Mouse (Mus musculus): ENCODE results near the gene Tub. TPM values are rescaled to one million over a fixed set of nuclear protein-coding genes. Genes with fewer than 3 reads are reported as not detected.

The Tub gene
- polyA plus RNA-seq, 1 experiment = 0.19 TPM

DNA sequence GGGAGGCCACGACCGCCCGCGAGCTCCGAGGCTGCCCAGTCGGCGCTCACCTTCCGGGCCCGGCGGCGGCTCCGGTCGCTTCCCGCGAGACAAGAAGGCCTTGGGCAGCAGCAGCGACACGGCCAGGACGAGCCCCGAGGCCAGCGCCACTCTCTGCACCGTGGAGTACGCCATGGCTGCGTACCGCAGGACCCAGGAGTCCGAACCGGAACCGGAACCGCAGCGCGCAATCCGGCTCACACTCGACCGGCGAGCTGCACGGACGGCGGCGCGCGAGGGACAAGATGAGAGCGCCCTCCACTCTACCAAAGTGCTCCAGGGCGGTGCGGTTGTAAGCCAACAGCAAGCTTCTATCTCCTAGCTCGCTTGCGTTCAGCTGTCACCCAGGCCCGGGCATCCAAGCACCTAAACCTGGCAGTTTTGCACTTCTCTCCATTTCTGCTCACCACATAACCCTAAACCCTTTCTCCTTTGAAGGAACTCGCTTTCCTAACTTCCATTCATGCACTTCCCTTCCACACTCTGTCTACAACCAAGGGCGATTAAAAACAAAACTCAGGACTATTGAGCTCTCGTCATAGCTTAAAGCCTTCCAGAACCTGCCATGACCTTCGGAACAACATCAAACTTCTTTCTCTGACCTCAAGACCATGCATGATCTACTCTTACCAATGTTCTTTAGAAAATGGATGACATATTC, 133.1 kb downstream of the Tub start, which contains the start of gene Ric3:
Ric3 (minus strand) TSS at position 219 of the 700 bp plus-strand sequence.
- H3K4me3 ChIP-seq (ENCODE audit: extremely low read depth, insufficient read depth, insufficient read length) = peak within 1 kb of the TSS; percentile 40; the same call in 1 of the 2 replicates
- peaks cover 5% of the 10 kb centered on the region for H3K4me1 ChIP-seq (ENCODE audit: control insufficient read depth, insufficient read depth, insufficient read length)
- no peak for DNase-seq (ENCODE audit: low read depth in 1 of 2, low spot score in 2 of 2)
- no peaks in the 10 kb centered on the region for H3K36me3 ChIP-seq (ENCODE audit: control insufficient read depth, insufficient read depth, low read length)
- no peak within 1 kb of the TSS for H3K27ac ChIP-seq (ENCODE audit: insufficient read depth, low read length)
- 10% methylated on average over 50 of the region's 50 CpGs for WGBS
- H3K27me3 ChIP-seq (ENCODE audit: control insufficient read depth, insufficient read depth, low read length) = peaks cover 5% of the 10 kb centered on the region
- TF ChIP-seq CTCF (IDR thresholded peaks at IDR 0.05; ENCODE audit: extremely low read depth, insufficient read depth, insufficient read length, insufficient replicate concordance) = no peak

DNA sequence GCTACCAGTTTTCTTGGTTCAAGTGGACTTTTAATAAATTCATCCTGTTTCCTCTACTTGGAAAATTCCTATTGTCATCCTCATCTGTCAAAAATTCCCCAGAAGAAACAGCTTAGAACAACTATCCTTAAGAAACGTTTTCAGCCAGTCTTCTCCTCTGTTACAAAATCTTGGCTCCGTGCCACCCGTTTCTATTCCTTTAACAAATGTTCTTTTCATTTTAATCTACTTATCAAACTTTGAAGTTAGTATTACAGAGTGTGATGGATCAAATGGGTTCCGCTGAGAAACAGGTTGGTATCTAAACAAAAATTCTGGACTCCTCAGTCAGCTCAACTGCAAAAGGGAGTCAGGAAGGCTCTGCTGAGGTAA, 133.7 kb downstream of the Tub start:
- no peak overlapping the region for H3K27ac ChIP-seq (ENCODE audit: insufficient read depth, low read length)
- H3K4me3 ChIP-seq (ENCODE audit: extremely low read depth, insufficient read depth, insufficient read length) = no peak overlapping the region
- TF ChIP-seq POLR2A (IDR thresholded peaks at IDR 0.05; ENCODE audit: low read depth, low read length) (no peak), CTCF (IDR thresholded peaks at IDR 0.05; ENCODE audit: extremely low read depth, insufficient read depth, insufficient read length, insufficient replicate concordance) (no peak)
- DNase-seq (ENCODE audit: low read depth in 1 of 2, low spot score in 2 of 2) = no peak
- H3K27me3 ChIP-seq (ENCODE audit: control insufficient read depth, insufficient read depth, low read length) = peaks cover 5% of the 10 kb centered on the region
- H3K4me1 ChIP-seq (ENCODE audit: control insufficient read depth, insufficient read depth, insufficient read length) = peaks cover 5% of the 10 kb centered on the region
- WGBS = 77% methylated on average over 4 of the region's 4 CpGs
- H3K36me3 ChIP-seq (ENCODE audit: control insufficient read depth, insufficient read depth, low read length) = no peaks in the 10 kb centered on the region

Other genes with a start within 250 kb of the Tub start
- gene Olfr512, start 237.0 kb upstream of the Tub start, polyA plus RNA-seq (2012; rRNA removed) = not detected in 2 replicates
- not detected in 2 replicates for gene Olfr513, start 199.4 kb upstream of the Tub start, polyA plus RNA-seq (2012; rRNA removed)
- not detected in 2 replicates for gene Olfr514, start 124.3 kb upstream of the Tub start, polyA plus RNA-seq (2012; rRNA removed)
- not detected in 2 replicates for gene Olfr516, start 99.8 kb upstream of the Tub start, polyA plus RNA-seq (2012; rRNA removed)
- gene Olfr517, start 78.0 kb upstream of the Tub start, polyA plus RNA-seq (2012; rRNA removed) = not detected in 2 replicates
- not detected in 2 replicates for gene Olfr518, start 65.3 kb upstream of the Tub start, polyA plus RNA-seq (2012; rRNA removed)
- not detected in 2 replicates for gene Olfr519, start 55.9 kb upstream of the Tub start, polyA plus RNA-seq (2012; rRNA removed)
- 0.26 and 0.43 TPM in 2 replicates for gene Nlrp10, start 20.2 kb upstream of the Tub start, polyA plus RNA-seq (2012; rRNA removed)
- 142 and 206 TPM in 2 replicates for gene Eif3f, start 15.9 kb upstream of the Tub start, polyA plus RNA-seq (2012; rRNA removed)
- gene Ric3, start 133.0 kb downstream of the Tub start, polyA plus RNA-seq (2012; rRNA removed) = 0.19 and 0.21 TPM in 2 replicates
- 0.89 and 2.4 TPM in 2 replicates for gene Lmo1, start 224.9 kb downstream of the Tub start, polyA plus RNA-seq (2012; rRNA removed)

All from spleen, adult 2 months (tissue).